Mouse (Mus musculus): ENCODE results near the gene Rhof. TPM values are rescaled to one million over a fixed set of nuclear protein-coding genes. Genes with fewer than 3 reads are reported as not detected.

Gene Rhof
- total RNA-seq, 2 experiments from 2014 or later, result 0.64 to 0.77 TPM

DNA sequence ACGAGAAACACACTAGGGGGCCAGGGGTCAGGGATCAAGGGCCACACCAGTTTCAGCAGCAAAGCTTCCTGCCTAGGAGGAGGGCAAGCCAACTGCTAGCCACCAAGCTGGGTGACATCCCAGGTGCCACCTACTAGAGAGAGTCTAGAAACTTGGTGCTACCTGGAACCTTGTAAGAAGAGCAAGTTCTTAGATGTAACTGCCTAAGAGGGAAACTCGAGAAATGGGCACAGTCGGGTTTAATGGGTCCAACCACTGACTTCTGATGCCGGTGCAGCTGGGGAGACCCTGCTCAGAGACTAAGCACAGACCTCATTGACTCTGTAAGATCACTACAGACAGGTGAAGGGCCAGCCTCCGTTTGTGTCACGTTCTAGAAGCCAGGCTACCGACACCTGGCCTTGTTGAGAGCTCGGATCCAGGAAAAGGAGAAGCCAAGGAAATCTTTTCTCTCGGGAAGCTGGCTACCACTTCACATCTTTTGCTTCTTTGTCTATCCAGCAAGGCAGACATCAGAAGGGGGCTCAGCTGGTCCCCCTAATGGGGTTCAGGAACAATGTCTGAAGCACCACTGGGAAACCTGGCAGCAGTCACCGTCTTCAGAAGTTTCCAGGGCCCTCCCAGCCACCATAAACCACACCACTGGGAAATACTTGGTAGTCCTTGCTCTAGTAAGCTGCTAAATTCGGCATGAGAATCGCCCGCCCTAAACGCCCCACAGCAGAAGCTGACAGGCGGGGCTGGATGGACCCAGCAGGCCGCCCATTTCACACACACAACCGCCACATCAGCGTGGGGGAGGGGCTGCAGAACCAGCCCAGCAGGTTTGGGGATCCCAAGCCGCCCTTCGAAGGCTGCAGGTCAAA, 4.8 kb upstream of the Rhof start:
- DNase-seq, result peak; percentile 93
- intact Hi-C loops (cut with DNase I), result no loop called here

DNA sequence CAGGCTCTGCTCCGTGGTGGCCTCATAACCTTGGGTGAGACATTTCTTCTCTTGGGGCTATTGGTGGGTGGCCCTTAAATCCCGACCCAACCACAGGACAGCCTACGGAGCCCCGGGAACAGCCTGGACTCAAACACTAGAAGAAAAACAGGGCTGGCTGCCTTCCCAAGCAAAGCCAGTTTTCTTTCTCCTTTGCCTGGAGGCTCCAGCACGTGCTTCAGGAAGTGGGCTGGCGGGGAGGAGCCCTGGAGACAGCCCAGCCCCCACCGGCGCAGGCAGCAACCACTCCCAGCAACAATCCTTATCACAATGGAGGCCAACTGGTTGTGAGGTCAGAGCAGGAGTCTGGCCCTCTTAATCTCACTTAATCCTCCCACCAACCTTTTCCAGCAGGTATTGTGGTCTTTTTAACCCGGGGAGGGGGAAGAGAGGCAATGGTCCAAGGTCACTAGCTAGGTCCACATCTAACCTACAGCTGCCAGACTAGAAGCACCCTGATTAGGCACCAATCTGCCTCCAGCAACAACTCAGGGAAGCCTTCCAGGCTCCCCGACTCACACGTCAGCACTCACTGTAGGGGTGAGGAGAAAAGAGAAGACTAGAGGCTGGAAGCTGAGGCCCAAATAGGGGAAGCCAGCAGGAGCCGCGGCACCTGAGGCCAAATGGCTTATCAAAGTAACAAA, 4.0 kb upstream of the Rhof start:
- intact Hi-C loops (cut with DNase I), result no loop called here
- peak; percentile 96 for DNase-seq

DNA sequence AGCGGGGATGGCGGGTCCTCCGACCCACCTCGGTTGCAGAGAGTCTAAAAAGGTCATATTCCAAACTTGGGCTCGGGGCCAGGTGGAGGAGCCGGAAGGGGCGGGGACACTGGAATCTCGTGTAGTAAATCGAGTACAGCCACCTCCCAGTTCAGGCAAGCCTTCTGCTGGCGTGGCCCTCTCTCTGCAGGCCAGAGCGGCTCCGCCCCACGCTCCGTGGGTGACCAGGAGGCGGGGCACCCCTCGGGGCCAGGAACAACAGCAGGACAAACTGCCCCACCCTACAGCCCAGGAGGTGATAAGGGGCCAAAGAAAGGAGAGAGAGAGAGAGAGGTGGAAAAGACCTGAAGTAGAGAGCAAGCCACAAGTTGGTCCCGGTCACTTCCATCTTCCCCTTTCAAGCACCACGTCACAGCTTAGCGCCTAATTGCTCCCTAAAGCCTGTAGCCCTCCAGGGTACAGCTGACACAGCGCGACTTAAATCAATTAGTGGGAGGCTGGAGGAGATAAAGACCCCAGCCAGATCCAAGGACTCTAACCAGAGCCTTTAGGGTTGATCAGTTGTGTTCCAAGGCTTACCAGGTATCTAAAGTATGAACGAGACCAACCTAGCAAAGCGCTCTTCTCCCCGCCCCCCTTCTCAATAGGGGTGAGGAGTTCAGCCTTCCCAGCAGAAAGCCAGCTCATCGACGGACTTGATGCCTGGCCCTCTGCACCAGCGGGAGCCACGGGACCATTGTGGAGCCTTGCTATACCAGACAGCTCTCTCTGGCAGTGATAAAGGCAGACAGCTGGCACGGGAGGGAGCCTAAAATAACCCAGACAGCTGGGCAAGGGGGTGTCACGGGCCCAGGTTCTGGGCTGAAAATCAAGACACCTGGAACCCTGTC, 3.2 kb upstream of the Rhof start:
- peak; percentile 95 to 96 for DNase-seq
- intact Hi-C loops (cut with DNase I), result no loop called here

DNA sequence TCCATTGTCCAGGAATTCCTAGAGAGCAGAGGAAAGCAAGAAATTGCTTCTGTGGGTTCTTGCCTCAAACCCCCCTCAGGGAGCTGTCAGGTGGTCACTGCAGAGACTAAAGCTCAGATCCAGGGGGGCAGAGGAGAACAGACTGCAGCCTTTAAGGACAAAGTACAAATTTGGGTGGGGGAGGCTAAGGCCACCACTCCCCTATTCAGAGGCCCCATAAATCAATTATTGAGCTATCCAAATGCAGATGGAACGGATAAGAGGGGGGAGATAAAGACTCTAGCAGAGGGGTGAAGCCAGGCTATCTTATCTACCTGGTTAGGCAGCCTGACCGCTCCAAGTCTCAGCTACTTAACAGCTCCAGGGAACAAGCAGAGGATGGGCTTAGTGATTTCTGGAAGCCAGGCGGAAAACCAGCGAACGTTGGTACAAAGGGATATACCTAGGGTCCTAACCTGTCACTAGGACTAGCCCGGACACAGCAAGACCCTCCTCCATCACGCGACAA, 2.4 kb upstream of the Rhof start:
- DNase-seq, result no peak
- intact Hi-C loops (cut with DNase I), result loop anchor here (1.0 kb wide), 1 partner anchor 8 kb away; no protein-coding TSS in a partner anchor

DNA sequence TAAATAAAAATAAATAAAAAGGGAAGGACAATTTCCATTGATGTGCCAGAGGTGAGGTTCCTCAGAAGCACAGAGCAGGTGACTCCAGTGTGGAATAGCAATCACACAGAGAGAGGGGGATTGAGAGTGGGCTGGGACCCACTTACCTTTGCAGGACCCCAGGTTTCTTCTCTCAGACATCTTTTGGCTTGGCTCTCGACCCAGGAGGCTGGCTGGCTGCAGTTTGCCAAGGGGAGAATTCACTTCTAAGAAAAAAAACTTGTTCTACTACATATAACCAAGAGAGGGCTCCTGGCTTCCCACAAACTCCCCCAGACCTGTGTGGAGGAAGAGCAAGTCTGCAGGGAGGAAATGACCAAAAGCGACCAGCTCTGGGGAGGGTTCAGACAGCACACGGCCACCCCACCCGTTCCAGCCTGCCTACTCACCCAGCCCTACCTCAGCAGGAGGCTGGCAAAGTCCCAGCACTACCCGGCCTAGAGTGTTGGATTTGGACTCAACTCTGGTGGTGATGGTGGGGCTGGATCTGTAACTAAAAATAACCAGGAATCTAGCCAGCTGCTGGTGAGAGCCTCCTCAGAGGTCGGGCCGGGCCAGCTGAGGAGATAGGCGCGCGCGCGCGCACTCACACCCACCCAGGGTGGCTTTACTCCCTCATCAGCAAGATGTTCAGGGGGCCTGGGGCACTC, 1.8 kb upstream of the Rhof start:
- DNase-seq, result peak; percentile 92
- intact Hi-C loops (cut with DNase I), result loop anchor here (1.0 kb wide), 1 partner anchor 9 kb away; no protein-coding TSS in a partner anchor

DNA sequence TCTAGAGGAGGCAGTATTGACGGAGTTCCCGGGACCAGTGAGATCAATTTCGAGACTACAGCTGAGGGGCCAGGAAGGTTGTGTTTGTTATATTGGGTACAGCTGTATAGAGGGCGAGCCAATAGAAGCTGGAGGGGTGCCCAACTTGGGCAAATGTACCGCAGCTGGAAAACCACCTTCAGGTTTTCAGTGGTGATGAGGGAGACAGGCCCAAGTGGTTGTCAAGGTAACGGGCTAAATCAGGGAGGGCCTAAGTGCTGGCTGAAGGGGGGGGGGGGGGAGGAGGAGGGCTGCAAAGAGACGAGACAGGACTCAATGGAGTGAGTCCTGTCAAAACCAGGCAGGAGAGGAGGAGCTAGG, 1.3 kb upstream of the Rhof start:
- intact Hi-C loops (cut with DNase I), result loop anchor here (1.0 to 2.0 kb wide), 6 partner anchors 10 to 69 kb away; no protein-coding TSS in a partner anchor
- no peak for DNase-seq

DNA sequence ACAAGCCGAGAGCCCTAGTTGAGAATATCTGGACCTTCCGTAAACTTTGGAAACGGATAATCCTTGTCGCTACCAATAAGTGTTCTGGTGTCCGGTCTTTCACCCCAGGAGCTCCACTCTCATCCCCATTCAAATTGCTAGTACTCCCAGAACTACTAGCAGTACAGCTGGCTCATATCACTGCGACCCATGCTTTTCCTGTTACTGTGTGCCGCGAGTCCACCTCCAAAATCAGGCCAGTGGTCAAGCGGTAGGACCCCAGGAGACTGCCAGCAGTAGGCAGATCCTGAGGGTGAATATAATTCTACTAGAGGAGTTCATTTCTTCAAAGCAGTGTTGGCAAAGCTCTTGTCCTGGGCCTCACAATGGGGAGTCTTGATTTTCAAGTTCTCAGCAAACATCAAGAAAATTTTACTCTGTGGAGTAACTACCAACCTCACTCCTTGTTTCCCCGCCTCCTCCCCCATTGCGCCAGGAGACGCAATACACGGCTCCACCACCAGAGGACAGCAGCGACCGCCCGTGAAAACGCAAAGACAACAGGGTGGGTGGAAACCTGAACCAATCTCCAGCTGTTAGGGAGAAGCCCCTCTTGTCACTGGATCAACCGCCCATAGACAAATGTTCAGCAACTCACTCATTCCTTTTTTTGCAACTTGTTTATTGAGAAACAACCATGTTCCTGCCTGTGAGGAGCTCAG, 741 bp upstream of the Rhof start:
- peak; percentile 94 to 97 for DNase-seq
- intact Hi-C loops (cut with DNase I), result loop anchor here (1.0 to 2.0 kb wide), 5 partner anchors 14 to 69 kb away; no protein-coding TSS in a partner anchor

DNA sequence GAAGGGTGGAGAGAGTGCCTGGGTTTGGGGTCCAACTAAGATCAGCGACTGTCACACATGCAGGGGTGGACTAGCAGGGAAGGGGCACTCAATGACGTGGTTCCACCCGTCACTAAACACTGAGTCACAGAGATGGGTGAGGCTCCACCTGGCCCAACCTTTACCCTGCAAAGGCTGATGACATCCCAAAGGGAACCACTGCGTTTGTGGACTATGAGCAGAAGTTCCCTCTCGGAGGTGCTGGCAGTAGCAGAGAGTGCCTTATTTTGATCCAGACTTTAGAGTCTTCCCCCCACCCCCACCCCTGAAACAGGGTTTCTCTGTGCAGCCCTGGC, 1.7 kb downstream of the Rhof start:
- DNase-seq, result no peak
- intact Hi-C loops (cut with DNase I), result no loop called here

DNA sequence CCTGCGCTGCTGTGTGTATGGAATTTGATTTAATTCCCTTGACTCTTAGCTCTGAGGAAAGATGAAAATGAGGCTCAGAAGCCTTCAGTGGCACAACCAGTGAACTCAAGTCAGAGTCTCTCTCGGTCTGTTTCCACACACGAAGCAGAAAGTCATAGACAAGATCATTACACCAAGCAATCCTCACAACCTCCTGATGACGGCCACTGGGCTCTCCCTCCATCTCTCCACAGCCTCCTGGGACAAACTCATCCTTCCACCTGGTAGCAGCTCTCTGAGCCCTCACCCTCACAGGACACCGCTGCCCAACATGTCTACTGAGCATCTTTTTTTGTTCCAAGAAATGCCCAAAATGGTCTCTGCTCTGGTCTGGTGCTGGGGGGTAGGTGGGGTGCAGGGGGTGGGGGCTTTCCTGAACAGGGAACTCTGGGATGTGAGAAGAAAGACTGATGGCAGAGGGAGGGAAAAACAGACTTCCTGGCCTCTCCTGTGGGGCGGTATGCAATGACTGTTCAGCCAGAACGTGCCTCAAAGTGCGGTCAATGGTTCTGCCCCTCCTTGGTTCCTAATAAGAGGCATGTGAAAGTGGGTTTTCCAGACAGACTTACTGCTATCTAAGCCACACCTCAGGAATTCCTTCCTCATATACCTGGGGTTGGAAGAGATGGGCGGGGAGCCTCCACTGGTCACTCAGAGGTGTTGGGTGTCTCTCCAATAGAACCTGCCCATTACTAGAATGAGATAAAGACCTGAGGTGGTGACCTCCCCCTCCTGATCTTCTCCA, 2.3 kb downstream of the Rhof start:
- DNase-seq, result no peak
- intact Hi-C loops (cut with DNase I), result no loop called here

DNA sequence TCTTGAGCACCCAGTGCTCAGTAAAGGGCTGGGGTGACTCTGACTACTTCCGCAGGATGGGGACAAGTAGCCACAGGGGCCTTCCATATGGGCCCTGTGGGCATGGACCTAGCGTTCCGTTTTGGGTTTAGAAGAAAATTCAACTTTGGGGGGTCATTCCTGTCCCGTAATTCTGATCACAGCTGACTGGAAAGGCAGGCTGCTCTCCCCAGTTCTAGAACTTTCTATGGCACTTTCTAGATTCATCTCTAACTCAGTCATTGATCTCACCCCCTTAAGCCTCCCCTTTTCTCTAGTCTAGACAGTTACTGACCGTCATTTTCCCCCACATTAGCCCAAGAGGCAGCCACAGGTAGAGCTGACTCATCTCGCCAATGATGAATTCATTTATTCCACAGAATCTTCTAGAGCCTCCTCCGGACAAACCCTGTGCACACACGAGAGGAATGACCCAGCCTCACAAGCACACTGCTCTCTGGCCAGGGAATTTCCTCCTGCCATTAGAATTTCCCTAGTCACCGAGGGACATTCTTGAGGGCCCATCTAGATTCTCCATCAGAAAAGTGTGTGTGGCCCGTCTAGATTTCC, 3.2 kb downstream of the Rhof start:
- intact Hi-C loops (cut with DNase I), result no loop called here
- no peak for DNase-seq

DNA sequence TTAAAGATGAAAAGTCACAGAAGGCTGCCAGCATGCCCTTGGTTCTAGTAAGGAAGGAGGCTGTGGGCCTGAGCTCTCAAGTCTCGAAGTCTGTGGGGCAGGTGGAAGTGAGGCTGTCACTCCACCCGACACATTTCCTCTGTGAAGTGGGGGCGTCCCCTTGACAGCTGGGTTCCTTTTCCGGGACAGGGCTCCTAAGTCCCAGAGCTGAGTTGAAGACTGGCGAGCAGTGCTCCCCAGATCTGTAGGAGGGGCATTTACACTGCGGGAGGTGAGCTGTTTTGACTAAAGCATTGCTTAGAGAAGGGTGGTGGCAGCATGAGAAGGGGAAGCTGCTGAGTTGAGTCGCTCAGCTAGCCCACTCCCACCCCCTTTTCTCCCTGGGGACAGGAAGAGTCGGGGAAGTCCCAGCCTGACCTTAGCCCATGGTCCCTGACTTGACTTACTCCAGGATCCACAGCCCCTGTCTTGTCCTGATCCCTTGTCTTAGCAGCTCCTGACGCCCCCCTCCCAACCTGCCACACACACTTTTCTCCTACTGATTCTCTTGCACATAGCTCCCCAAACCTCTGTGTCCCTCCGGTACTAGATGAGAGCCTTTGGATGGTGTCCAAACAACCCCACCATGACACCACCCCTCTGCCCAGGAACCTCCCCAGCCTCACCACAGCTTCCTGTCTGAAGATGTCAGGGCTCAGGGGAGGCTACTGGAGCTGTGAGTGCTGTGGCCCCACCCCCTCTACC, 3.9 kb downstream of the Rhof start:
- intact Hi-C loops (cut with DNase I), result no loop called here
- DNase-seq, result no peak

DNA sequence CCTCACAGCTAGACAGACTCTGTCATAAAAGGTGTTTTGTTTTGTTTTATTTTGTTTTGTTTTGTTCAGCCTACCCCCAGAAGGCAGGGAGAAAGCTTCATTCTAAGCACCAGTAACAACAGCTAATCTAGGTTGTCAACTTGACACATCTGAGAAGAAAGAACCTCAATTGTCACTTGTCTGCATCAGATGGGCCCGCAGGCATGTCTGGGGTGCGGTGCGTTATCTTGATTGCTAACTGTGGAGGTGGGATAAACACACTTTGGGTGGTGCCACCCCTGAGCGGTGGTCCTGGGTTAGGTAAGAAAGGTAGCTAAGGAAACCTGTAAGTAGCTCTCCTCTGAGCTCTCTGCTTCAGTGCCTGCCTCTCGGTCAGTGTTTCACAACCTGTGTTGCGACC, 5.5 kb downstream of the Rhof start:
- no peak for DNase-seq
- intact Hi-C loops (cut with DNase I), result no loop called here

DNA sequence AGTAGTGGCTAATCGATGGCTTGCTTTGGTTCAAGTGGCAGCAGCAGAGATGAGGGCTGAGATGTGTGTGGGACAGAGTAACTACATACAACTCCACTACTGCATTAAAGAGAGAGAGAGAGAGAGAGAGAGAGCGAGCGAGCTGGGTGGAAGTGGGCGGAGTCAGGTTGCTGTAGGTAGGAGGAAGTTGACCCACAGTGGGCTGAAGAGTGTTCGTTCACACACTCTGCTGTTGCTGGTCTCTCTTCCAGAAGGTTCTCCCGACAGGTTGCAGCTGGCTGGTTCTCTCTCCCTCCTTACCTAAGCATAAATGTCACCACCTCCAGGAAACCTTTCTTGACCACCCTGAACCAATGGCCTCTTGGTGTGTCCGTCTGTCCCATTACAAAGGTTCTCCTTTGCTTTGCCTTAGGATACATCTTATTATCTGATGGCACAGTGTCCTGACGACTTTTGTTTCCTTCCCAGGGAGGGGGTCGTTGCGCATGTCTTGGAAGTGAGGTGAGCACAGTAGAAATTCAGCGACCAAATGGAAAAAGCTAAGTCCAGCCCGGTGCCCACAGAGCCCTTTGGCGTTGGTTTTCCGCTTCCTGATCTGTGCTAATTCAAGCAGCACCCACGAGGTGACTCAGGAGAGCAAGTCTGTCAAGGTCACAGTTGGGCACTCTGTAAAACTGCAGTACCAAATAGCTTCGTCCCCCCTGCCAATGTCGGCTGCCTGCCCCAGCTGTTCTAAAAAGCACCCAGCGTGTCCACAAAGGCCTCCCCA, 6.7 kb downstream of the Rhof start:
- DNase-seq, result peak; percentile 43 to 60
- intact Hi-C loops (cut with DNase I), result no loop called here

DNA sequence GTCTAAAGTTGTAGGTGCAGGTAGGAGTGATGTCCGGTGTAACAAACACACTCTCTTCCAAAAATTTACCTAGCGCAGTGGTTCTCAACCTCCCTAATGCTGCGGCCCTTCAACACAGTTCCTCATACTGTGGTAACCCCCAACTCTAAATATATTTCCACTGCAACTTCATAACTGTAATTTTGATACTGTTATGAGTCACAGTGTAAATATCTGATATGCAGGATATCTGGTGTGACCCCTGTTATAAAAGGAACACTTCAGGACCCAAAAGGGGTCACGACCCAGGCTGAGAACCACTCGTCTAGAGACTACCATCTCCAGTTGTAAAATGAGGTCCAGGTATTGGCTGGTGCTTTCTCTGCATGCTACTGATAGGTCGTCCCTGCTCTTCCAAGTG, 7.4 kb downstream of the Rhof start:
- intact Hi-C loops (cut with DNase I), result no loop called here
- no peak for DNase-seq

DNA sequence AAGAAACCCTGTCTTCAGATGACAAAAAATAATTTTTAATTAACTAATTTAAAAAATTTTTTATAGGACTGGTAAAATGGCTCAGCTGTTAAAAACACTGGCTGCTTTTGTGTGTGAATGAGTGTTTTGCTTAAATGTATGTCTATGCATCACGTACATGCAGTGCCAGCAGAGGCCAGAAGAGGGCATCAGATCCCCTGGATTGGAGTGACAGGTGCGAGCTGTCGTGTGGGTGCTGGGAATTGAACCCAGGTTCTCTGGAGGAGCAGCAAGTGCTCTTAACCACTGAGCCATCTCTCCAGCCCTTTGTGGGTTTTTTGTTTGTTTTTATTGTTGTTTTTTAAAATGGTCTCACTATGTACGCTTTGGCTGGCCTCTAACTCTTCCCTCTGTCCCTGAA, 10.3 kb downstream of the Rhof start:
- no peak for DNase-seq
- intact Hi-C loops (cut with DNase I), result no loop called here

DNA sequence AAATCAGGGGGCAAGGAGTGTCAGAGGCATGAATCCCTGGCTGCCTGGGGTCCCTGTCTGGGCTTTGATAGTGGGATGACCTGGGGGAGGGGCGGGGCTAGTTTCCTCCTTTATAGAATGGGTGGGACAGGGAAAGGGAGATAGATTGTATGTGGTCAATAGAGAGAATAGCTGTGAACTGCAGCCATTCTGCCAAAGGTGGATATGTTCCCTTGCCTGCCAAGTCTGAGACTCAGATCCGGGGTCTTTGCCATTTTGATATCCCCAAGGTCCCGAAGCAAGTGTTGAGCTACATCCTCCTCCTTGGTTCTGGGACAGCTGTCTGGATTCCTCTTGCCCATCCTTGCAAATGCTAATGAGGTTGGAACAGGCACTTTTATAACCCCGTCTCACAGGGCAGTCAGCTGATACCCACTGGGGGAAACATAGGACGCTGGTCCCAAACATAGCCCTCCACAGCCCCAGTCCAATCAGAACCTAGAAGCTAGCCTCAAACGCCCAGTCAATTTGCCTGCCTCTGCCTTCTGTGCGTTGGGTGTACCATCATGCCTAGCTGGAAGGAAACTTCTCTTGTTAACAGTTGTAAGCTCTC, 11.8 kb downstream of the Rhof start:
- no peak for DNase-seq
- intact Hi-C loops (cut with DNase I), result no loop called here

DNA sequence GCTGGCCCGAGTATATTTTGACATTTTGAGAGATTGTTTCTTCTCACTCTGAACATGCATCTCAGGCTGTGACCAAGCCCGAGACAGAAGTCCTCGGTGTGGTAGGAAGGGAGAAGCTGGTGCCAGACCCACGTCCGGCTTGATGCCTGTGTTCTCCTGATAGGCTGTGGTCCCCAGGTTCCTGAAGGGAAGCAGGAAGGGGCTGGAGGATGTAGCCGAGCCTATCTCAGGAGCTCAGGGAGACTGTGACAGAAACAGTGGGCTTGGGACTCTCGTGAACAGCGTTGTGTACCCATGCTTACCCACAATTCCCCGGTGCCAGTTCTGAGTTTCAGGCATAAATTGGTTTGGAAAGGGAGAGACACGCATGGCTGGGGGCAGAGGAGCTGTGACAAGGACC, 13.7 kb downstream of the Rhof start:
- intact Hi-C loops (cut with DNase I), result loop anchor here (2.0 kb wide), 1 partner anchor 14 kb away; the partner anchor contains the start of gene Rhof

More for the DNA sequence above, 13.7 kb downstream of the Rhof start:
- DNase-seq, result no peak

Measured in heart, postnatal 10 days (tissue).